Mouse (Mus musculus) kidney, embryonic 16.5 days (tissue): ENCODE results near the gene Nxn. TPM values are rescaled to one million over a fixed set of nuclear protein-coding genes. Genes with fewer than 3 reads are reported as not detected.

Experiments used
- ATAC-seq: fragments of 200-750 bp; cut with Nextera tagmentation; 2 replicates; pipeline ENCODE4 v1.8.0; 2017; ENCODE audit warnings: moderate TSS enrichment; ENCODE audit not compliant: low FRiP score, low TSS enrichment
- H3K27ac ChIP-seq: fragments of 300-500 bp; sonication (generic); 2 replicates; pipeline ENCODE4 v1.5.1; 2014; ENCODE audit warnings: low read length
- H3K27me3 ChIP-seq: fragments of 300-500 bp; sonication (generic); 2 replicates; pipeline ENCODE4 v1.6.1; 2014; ENCODE audit warnings: low read length, control low read depth, mixed read lengths; ENCODE audit not compliant: insufficient read depth
- H3K36me3 ChIP-seq: fragments of 300-500 bp; sonication (generic); 2 replicates; pipeline ENCODE4 v1.6.1; 2014; ENCODE audit warnings: low read length, control low read depth, mixed read lengths; ENCODE audit not compliant: insufficient read depth
- H3K4me1 ChIP-seq: fragments of 300-500 bp; sonication (generic); 2 replicates; pipeline ENCODE4 v1.6.1; 2014; ENCODE audit warnings: low read length, control low read depth, mixed read lengths; ENCODE audit not compliant: insufficient read depth
- H3K4me2 ChIP-seq: fragments of 300-500 bp; sonication (generic); replicated peaks from 2 replicates; pipeline ENCODE4 v1.6.1; 2014; ENCODE audit warnings: low read depth, low read length
- H3K4me3 ChIP-seq: fragments of 300-500 bp; sonication (generic); 2 replicates; pipeline ENCODE4 v1.5.1; 2014; ENCODE audit warnings: mild to moderate bottlenecking, low read length
- H3K9ac ChIP-seq: fragments of 300-500 bp; sonication (generic); replicated peaks from 2 replicates; pipeline ENCODE4 v1.6.1; 2014; ENCODE audit warnings: low read length
- H3K9me3 ChIP-seq: fragments of 300-500 bp; sonication (generic); 2 replicates; pipeline ENCODE4 v1.6.1; 2016; ENCODE audit warnings: low read length, control low read depth
- WGBS: fragments of 180-500 bp; shearing (Covaris S2); extraction: QIAGEN DNeasy Blood & Tissue Kit; methylation state at CpG from one replicate; pipeline ENCODE4 v1.1.7; 2014; 5-methylcytosine and 5-hydroxymethylcytosine counted together
- polyA plus RNA-seq: library from polyadenylated mRNA; unstranded; fragments of >200 nt; fragmentation: Nextera tagmentation; extraction: Ambion mirVana; gene quantifications from 2 replicates; pipeline ENCODE4 v1.2.1, GENCODE M21; 2015

Gene Nxn
- polyA plus RNA-seq: 26.9 and 29.5 TPM in 2 replicates

GRCm38 (mm10) chr11:76398798-76399586 lies at the start of gene Nxn:
Nxn (minus strand) TSS chr11:76399140.
- ATAC-seq: peak; percentile 92
- WGBS: under 1% methylated on average over 68 of the region's 70 CpGs
- no peaks in the 10 kb centered on the region for H3K27me3 ChIP-seq
- peak within 1 kb of the TSS; percentile 58 for H3K4me3 ChIP-seq
- no peaks in the 10 kb centered on the region for H3K9me3 ChIP-seq
- H3K4me1 ChIP-seq: peaks cover 20% of the 10 kb centered on the region
- H3K36me3 ChIP-seq: no peaks in the 10 kb centered on the region
- peak within 1 kb of the TSS; percentile 67 for H3K4me2 ChIP-seq
- peak within 1 kb of the TSS; percentile 89 for H3K27ac ChIP-seq
- peak within 1 kb of the TSS; percentile 78 for H3K9ac ChIP-seq

- no peak overlapping the region for H3K9ac ChIP-seq
- H3K36me3 ChIP-seq: peaks cover 18% of the 10 kb centered on the region; the same call in 1 of the 2 replicates
- no peak overlapping the region for H3K4me3 ChIP-seq
- no peak for ATAC-seq
- peaks cover 25% of the 10 kb centered on the region for H3K4me1 ChIP-seq
- WGBS: 5% methylated on average over 10 of the region's 10 CpGs
- H3K27ac ChIP-seq: no peak overlapping the region
- H3K4me2 ChIP-seq: no peak overlapping the region; the same call in 1 of the 2 replicates
- H3K9me3 ChIP-seq: no peaks in the 10 kb centered on the region
- H3K27me3 ChIP-seq: no peaks in the 10 kb centered on the region
Observed at GRCm38 (mm10) chr11:76446251-76446650, 47.3 kb upstream of the Nxn start.

DNA sequence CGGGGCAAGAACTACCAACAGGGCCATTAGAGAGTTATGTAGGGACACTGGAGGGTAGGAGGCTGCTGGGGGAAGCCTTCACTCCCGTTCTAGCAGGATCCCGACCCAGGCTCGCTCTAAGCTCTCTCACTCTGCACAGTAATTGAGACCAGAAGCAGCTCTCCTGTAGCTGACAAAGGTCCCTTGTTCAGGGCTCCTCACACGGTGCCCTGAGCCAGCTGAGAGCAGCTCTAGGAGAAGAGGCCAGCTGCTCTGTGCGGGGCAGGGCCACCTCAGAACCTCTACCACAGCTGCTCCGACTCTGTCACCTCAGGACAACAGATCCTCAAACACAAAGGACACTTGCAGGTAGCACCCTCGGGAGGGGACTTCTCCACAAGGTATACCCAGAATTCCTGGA lies 46.5 kb upstream of the Nxn start:
- Histone ChIP-seq H3K4me2 (no peak overlapping the region), H3K27ac (no peak overlapping the region), H3K9me3 (no peaks in the 10 kb centered on the region), H3K9ac (no peak overlapping the region), H3K4me1 (peaks cover 28% of the 10 kb centered on the region), H3K4me3 (no peak overlapping the region), H3K36me3 (peaks cover 15% of the 10 kb centered on the region; the same call in 1 of the 2 replicates), H3K27me3 (no peaks in the 10 kb centered on the region)
- WGBS: 54% methylated on average over 8 of the region's 8 CpGs
- no peak for ATAC-seq

DNA sequence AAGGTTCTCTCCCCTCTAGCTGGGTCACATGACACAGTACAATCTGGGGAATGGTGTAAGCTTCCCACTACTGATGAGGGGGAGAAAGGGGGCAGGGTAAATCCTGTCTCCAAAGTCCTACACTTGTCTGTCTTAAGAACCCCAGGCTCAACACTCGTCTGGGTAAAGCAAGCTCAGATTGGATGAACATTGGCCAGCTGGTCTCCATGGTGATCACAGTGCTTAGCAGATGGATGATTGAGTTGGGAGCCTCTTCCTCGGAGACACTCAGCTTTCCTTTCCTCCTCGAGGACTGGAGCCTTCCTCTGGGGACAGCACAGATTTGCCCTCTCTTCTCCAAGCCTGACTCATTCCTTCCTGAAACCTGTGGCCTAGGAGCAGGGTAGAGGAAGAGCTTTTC lies 40.7 kb upstream of the Nxn start:
- H3K4me2 ChIP-seq: no peak overlapping the region
- no peak for ATAC-seq
- peaks cover 28% of the 10 kb centered on the region for H3K4me1 ChIP-seq
- no peaks in the 10 kb centered on the region for H3K9me3 ChIP-seq
- 0 out of 2 replicates have a peak overlapping the region, but pooled peaks have one; percentile 1 for H3K9ac ChIP-seq
- no peaks in the 10 kb centered on the region for H3K27me3 ChIP-seq
- H3K36me3 ChIP-seq: 0 out of 2 replicates have a peak, but pooled peaks cover 8% of the 10 kb centered on the region
- no peak overlapping the region for H3K4me3 ChIP-seq
- no peak overlapping the region for H3K27ac ChIP-seq
- WGBS: 23% methylated on average over 3 of the region's 3 CpGs

DNA sequence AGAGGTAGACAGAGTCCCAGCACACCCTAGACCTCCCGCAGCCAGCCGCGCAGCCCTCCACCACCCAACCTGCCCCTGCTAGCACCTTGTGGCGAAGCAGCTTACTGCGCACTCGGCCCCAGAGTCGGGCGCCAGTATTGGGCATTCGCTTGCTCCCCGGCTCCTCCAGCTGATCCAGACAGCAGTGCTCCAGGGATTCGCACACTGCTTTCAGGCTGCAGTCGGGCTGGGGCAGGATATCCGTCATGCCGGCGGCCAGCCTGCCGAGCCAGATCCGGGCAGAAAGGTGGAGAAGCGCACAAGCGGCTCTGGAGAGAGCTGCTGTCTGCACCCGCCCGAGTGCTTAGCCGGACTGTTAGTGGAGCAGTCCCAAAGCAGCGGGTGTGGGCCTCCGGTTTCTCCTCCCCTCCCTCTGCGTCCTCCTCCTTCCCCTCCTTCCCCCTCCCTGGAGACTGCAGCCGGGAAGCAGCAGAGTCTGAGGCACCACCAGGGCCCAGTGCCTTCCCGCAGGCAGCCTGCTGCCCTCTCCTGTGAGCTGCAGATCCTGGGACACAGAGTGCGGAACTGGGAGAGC lies 38.0 kb upstream of the Nxn start:
- ATAC-seq: peak; percentile 91
- Histone ChIP-seq H3K9me3 (no peaks in the 10 kb centered on the region), H3K27me3 (no peaks in the 10 kb centered on the region), H3K27ac (peak overlapping the region; percentile 27), H3K4me2 (peak overlapping the region; percentile 59), H3K4me1 (peaks cover 28% of the 10 kb centered on the region), H3K36me3 (peaks cover 10% of the 10 kb centered on the region), H3K4me3 (peak overlapping the region; percentile 38), H3K9ac (peak overlapping the region; percentile 57)
- 11% methylated on average over 28 of the region's 28 CpGs for WGBS

DNA sequence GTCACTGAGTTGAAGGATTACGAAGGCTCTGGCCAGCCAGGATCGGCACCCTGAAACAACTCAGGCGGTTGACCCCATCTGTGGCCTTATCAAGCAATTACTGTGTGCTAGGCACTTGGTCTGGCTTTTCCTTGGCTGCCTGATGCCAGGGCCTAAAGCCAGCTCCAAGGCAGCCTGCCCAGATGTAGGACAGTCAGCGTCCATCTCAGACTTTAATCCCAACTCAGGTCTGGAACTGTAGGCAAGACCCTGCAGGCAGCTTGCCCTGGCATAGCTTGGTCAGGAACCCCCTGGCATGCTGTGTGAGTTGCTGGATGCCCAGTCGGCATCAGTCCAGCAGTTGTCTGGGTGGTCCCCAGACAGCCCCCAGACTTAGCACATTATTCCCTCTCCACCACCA lies 37.1 kb upstream of the Nxn start:
- Histone ChIP-seq H3K36me3 (peaks cover 14% of the 10 kb centered on the region), H3K27me3 (no peaks in the 10 kb centered on the region), H3K4me2 (0 out of 2 replicates have a peak overlapping the region, but pooled peaks have one; percentile 59), H3K27ac (no peak overlapping the region; the same call in 1 of the 2 replicates), H3K9me3 (no peaks in the 10 kb centered on the region), H3K4me3 (peak overlapping the region; percentile 38; the same call in 1 of the 2 replicates), H3K9ac (no peak overlapping the region), H3K4me1 (peaks cover 28% of the 10 kb centered on the region)
- 88% methylated on average over 5 of the region's 5 CpGs for WGBS
- ATAC-seq: no peak

DNA sequence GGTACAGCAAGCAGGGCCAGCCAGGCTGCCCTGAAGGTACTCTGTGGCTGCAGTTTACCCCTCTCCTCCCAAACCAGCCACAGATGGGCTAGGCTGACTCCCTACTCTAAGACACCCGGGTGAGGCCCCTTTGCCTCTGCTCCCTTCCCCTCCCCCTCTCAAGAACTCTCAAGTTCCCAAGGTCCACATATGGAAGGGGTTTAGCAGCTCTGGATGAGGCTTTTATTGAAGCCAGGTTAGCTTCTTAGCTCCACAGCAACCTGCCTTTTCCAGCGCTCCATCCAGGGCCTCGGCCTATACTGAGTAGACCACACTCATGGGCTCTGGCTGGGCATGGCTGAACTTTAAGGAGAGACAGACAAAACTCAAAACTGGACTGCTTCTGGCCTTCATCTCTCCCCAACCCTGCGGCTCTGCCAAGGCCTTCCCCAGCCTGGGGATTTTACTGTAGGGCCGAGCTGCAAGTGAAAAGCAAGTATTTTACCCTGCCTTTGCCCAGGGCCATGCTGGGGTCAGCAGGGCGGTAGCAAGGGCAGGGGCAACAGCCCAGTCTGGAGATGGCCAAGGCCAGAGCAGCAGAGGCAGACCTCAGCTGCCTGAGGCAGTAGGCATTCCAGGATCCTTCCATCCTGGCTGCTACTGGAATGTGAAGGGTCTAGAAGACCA lies 31.2 kb upstream of the Nxn start:
- Histone ChIP-seq H3K4me1 (no peaks in the 10 kb centered on the region), H3K9me3 (no peaks in the 10 kb centered on the region), H3K36me3 (peaks cover 20% of the 10 kb centered on the region), H3K9ac (no peak overlapping the region), H3K27me3 (no peaks in the 10 kb centered on the region), H3K4me3 (no peak overlapping the region), H3K27ac (no peak overlapping the region), H3K4me2 (no peak overlapping the region)
- 55% methylated on average over 6 of the region's 6 CpGs for WGBS
- ATAC-seq: no peak

- no peak overlapping the region for H3K4me2 ChIP-seq
- no peaks in the 10 kb centered on the region for H3K4me1 ChIP-seq
- H3K27ac ChIP-seq: no peak overlapping the region
- peaks cover 21% of the 10 kb centered on the region for H3K36me3 ChIP-seq
- H3K4me3 ChIP-seq: no peak overlapping the region
- no peak for ATAC-seq
- no peaks in the 10 kb centered on the region for H3K27me3 ChIP-seq
- no peak overlapping the region for H3K9ac ChIP-seq
- WGBS: 65% methylated on average over 7 of the region's 7 CpGs
- H3K9me3 ChIP-seq: no peaks in the 10 kb centered on the region
Observed at GRCm38 (mm10) chr11:76429556-76429955, 30.6 kb upstream of the Nxn start.

- H3K4me2 ChIP-seq: no peak overlapping the region
- WGBS: 73% methylated on average over 4 of the region's 4 CpGs
- no peak overlapping the region for H3K9ac ChIP-seq
- peaks cover 24% of the 10 kb centered on the region for H3K36me3 ChIP-seq
- H3K27ac ChIP-seq: no peak overlapping the region
- no peaks in the 10 kb centered on the region for H3K9me3 ChIP-seq
- H3K4me3 ChIP-seq: no peak overlapping the region
- no peaks in the 10 kb centered on the region for H3K4me1 ChIP-seq
- no peaks in the 10 kb centered on the region for H3K27me3 ChIP-seq
- ATAC-seq: no peak
Observed at GRCm38 (mm10) chr11:76429046-76429445, 30.1 kb upstream of the Nxn start.
